Mouse (Mus musculus) stomach, embryonic 15.5 days (tissue): ENCODE results near the gene Mtcl1. TPM values are rescaled to one million over a fixed set of nuclear protein-coding genes. Genes with fewer than 3 reads are reported as not detected.

ENCODE experiments used
- ATAC-seq: fragments of 200-750 bp; cut with Nextera tagmentation; 2 replicates; pipeline ENCODE4 v1.8.0; 2017; ENCODE audit warnings: low read depth, moderate number of reproducible peaks, moderate TSS enrichment; ENCODE audit not compliant: insufficient read depth, low FRiP score
- H3K27ac ChIP-seq: fragments of 300-500 bp; sonication (generic); 2 replicates; pipeline ENCODE4 v1.5.1; 2015; ENCODE audit warnings: mild to moderate bottlenecking, inconsistent platforms
- H3K27me3 ChIP-seq: fragments of 300-500 bp; sonication (generic); replicated peaks from 2 replicates; pipeline ENCODE4 v1.6.1; 2015; ENCODE audit warnings: inconsistent platforms
- H3K36me3 ChIP-seq: fragments of 300-500 bp; sonication (generic); 2 replicates; pipeline ENCODE4 v1.6.1; 2015; ENCODE audit warnings: inconsistent platforms
- H3K4me1 ChIP-seq: fragments of 300-500 bp; sonication (generic); 2 replicates; pipeline ENCODE4 v1.6.1; 2015; ENCODE audit warnings: inconsistent platforms
- H3K4me2 ChIP-seq: fragments of 300-500 bp; sonication (generic); 2 replicates; pipeline ENCODE4 v1.6.1; 2015; ENCODE audit warnings: mild to moderate bottlenecking, inconsistent platforms
- H3K4me3 ChIP-seq: fragments of 300-500 bp; sonication (generic); replicated peaks from 2 replicates; pipeline ENCODE4 v1.5.1; 2015; ENCODE audit warnings: inconsistent platforms
- H3K9ac ChIP-seq: fragments of 300-500 bp; sonication (generic); 2 replicates; pipeline ENCODE4 v1.6.1; 2015; ENCODE audit warnings: inconsistent platforms
- H3K9me3 ChIP-seq: fragments of 300-500 bp; sonication (generic); 2 replicates; pipeline ENCODE4 v1.6.1; 2016; ENCODE audit warnings: inconsistent platforms
- WGBS: fragments of 180-500 bp; shearing (Covaris S2); methylation state at CpG from one replicate; pipeline ENCODE4 v1.1.7; 2015; 5-methylcytosine and 5-hydroxymethylcytosine counted together
- polyA plus RNA-seq: library from polyadenylated mRNA; unstranded; fragments of >200 nt; fragmentation: Nextera tagmentation; extraction: Ambion mirVana; gene quantifications from 2 replicates; pipeline ENCODE4 v1.2.1, GENCODE M21; 2015

The Mtcl1 gene
- polyA plus RNA-seq, 1 experiment from 2014 or later, result 6.1 TPM

DNA sequence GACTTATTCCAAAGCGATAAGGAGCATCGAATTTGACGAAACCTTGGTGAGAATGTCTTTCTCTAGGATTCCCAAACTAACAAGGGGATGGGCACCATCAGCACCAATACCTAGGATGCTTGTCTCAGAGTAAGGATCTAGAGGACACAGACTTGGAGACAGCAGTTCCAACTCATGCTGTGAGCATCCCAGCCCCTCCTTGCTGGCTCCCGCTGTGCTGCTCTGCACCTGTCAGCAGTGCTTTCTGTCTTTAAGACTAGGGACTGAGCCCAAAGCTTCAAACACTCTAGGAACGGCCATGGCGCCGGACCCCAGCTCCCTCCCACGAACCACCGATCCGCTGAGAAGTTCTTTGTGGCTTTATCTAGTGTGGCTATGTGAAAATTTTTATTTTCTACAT lies 114.0 kb downstream of the Mtcl1 start:
- H3K4me3 ChIP-seq, result no peak overlapping the region
- H3K27me3 ChIP-seq, result no peaks in the 10 kb centered on the region
- H3K9ac ChIP-seq, result no peak overlapping the region
- H3K4me1 ChIP-seq, result no peaks in the 10 kb centered on the region
- no peaks in the 10 kb centered on the region for H3K36me3 ChIP-seq
- H3K9me3 ChIP-seq, result no peaks in the 10 kb centered on the region
- no peak overlapping the region for H3K4me2 ChIP-seq
- ATAC-seq, result no peak
- no peak overlapping the region for H3K27ac ChIP-seq
- 91% methylated on average over 10 of the region's 10 CpGs for WGBS

DNA sequence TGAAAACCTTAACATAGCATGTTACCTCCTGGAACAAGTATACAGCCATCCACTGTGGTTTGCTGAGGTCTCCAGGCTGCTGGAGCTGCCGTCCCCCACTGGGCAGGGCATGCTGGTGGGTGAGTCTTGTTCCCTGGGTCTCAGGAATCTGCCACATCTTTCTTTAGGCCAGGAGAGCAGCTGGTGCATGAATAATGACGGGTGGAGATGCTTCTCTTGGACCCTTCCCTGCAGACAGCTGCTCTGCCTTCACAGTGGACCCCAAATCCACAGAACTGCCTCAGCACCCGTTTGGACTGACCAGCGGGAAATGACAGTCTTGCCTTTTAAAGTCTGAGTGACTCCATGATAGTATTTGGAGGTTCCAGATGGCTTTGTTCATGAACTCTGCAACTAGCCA lies 114.7 kb downstream of the Mtcl1 start:
- Histone ChIP-seq H3K36me3 (no peaks in the 10 kb centered on the region), H3K27me3 (no peaks in the 10 kb centered on the region), H3K9ac (no peak overlapping the region), H3K9me3 (no peaks in the 10 kb centered on the region), H3K4me2 (no peak overlapping the region), H3K4me1 (no peaks in the 10 kb centered on the region), H3K4me3 (no peak overlapping the region), H3K27ac (no peak overlapping the region)
- no peak for ATAC-seq
- 66% methylated on average over 4 of the region's 4 CpGs for WGBS

DNA sequence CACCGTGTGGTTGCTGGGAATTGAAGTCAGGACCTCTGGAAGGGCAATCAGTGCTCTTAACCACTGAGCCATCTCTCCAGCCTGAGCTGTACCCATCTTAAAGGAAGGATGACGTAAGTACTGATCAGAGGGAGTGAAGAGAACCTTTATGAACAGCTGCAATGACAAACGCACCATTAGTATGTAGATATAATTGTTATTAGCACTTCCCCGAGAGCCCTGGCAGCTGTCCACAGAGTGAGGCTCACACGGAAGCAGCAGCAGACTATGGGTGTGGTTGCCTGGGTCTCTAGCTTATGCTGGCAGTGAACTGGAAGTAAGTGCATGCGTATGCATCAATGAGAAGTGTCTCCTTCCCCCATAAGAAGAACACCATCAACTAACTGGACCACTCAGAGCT lies 118.3 kb downstream of the Mtcl1 start:
- no peak for ATAC-seq
- Histone ChIP-seq H3K27ac (no peak overlapping the region), H3K9me3 (no peaks in the 10 kb centered on the region), H3K36me3 (no peaks in the 10 kb centered on the region), H3K4me3 (no peak overlapping the region), H3K4me1 (no peaks in the 10 kb centered on the region), H3K4me2 (no peak overlapping the region), H3K9ac (no peak overlapping the region), H3K27me3 (no peaks in the 10 kb centered on the region)
- WGBS, result 51% methylated on average over 6 of the region's 6 CpGs

DNA sequence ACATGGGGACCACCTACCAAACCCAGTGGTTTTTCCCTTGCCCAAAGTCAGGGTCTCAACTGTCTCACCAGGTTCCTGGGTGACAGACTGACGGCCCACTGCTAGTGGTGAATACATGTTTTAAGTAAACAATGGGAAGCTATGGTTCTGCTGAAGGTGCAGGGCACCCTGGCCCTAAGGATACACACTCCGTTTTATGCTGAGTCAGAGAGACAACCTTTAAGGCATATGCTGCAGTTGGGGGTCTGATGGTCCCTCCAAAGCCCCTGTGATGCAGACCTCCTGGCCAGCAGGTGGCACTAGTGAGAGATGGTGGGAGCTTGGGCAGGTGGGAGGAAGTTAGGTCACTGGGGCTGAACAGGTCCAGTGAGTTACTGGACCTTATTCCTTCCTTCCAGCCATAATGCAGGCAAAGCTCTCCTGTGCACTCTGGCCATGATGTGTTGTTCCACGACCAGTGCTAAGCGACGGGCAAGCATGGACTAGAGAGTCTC lies 123.0 kb downstream of the Mtcl1 start:
- 85% methylated on average over 5 of the region's 5 CpGs for WGBS
- Histone ChIP-seq H3K27me3 (no peaks in the 10 kb centered on the region), H3K27ac (no peak overlapping the region), H3K36me3 (no peaks in the 10 kb centered on the region), H3K4me2 (no peak overlapping the region), H3K9ac (no peak overlapping the region), H3K4me1 (no peaks in the 10 kb centered on the region), H3K4me3 (no peak overlapping the region), H3K9me3 (no peaks in the 10 kb centered on the region)
- ATAC-seq, result no peak

DNA sequence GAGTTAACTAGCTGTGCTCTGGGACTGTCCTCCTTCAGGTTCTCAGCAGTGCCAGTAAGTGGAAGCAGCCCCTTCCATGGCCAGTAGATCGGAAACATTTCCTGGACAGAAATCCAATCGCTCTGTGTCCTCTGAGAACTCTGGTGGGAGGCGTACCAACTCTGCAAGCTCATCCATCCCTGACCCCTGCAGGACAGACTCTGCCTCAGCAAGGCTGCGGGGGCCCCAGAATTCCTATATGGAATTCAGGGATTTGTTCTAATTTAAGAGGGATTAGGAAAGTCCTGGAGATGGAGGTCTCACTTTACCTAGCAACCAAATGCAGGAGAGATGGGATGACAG lies 123.4 kb downstream of the Mtcl1 start:
- H3K4me3 ChIP-seq, result no peak overlapping the region
- 74% methylated on average over 4 of the region's 4 CpGs for WGBS
- no peak overlapping the region for H3K27ac ChIP-seq

DNA sequence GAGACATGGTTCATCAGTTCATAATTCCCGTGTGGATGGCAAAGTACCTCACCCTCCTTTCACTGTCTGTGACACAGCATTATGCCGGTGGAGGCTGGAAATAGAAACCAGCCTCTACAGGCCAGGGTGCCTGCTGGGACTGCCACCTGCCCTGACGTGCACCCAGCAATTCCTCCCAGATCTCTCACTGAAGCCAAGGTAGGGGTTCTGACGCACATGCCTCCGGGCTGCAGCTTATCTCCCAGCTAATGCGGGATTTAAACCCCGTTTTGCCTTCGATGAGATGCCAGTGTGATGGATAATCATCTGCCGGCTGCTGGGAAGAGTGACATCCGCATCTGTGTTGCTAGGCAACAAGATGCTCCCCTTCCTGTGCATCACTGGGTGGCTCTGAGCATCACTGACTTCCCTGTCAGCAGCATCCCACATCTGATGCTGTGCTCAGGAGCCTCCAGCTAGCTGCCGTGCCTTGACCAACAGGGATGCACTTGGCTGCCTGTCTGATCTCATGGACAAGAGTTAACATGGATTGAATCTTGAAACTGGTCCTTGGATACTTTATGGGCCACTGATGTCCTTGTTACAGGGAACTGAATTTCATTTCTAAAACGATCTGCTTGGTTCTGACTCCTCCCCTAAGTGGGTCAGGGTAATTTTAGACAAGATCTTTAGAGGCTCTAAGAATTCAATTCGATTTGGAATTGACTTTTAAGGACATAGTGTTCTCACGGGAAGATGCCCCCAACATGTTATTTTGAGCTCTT lies 123.9 kb downstream of the Mtcl1 start:
- H3K27me3 ChIP-seq, result no peaks in the 10 kb centered on the region
- no peak for ATAC-seq
- no peak overlapping the region for H3K4me2 ChIP-seq
- no peak overlapping the region for H3K9ac ChIP-seq
- 55% methylated on average over 14 of the region's 14 CpGs for WGBS
- H3K4me1 ChIP-seq, result no peaks in the 10 kb centered on the region
- H3K36me3 ChIP-seq, result no peaks in the 10 kb centered on the region
- H3K4me3 ChIP-seq, result no peak overlapping the region
- no peak overlapping the region for H3K27ac ChIP-seq
- no peaks in the 10 kb centered on the region for H3K9me3 ChIP-seq

More for the DNA sequence above, 123.4 kb downstream of the Mtcl1 start:
- H3K27me3 ChIP-seq, result no peaks in the 10 kb centered on the region
- H3K9me3 ChIP-seq, result no peaks in the 10 kb centered on the region
- H3K9ac ChIP-seq, result no peak overlapping the region
- H3K4me1 ChIP-seq, result no peaks in the 10 kb centered on the region
- H3K4me2 ChIP-seq, result no peak overlapping the region
- no peaks in the 10 kb centered on the region for H3K36me3 ChIP-seq
- no peak for ATAC-seq

DNA sequence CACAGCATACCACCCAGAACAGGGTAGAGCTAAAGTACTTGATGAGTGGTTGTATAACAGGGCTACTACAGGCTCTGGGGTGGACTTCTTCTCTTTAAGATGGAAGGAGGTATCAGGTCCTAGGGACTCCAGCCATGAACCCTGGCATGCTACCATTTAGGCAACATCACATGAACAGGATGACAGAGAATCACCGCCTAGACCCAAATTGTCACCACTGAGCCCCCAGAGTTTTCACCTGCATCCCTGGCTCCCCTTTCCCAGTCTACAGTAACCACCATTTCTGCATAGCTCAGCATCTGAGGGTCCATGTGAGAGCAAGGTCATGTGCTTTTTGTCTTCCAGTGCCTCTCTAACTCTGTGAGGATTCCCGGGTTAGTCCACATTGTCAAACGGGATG lies 124.7 kb downstream of the Mtcl1 start:
- Histone ChIP-seq H3K27me3 (no peaks in the 10 kb centered on the region), H3K9ac (no peak overlapping the region), H3K4me2 (no peak overlapping the region), H3K4me3 (no peak overlapping the region), H3K4me1 (no peaks in the 10 kb centered on the region), H3K36me3 (no peaks in the 10 kb centered on the region), H3K9me3 (no peaks in the 10 kb centered on the region), H3K27ac (no peak overlapping the region)
- WGBS, result 73% methylated on average over 3 of the region's 3 CpGs
- ATAC-seq, result no peak

DNA sequence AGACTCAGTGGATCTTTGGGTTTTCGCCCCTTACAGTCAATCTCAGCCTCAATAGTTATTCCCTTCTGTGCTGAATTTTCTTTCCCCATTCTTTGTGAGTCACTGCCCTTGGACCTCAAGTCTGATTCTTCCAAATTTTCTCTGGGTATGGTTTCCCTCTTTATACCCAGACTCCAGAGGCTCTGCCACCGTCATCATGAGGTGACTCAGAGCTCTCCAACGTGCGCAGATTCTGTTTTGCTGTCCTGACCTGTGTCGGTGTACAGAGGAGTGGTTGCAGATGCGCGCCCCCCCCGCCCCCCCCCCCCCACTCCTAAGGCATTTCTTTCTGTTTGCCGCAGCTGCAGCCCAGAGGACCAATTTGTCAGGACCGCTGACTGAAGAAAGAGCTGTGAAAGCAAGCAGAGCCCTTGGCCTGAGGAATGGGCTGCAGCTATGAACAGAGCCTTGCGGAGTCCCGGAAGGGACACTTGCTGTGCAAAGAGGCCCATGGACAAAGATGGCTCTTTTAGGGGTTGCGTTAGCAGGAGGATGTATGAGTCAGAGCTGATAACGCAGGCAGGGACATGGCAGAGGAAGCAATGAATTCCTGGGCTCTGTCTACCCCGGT lies 126.8 kb downstream of the Mtcl1 start:
- WGBS, result 52% methylated on average over 15 of the region's 15 CpGs
- H3K9ac ChIP-seq, result no peak overlapping the region
- H3K27me3 ChIP-seq, result no peaks in the 10 kb centered on the region
- H3K4me1 ChIP-seq, result no peaks in the 10 kb centered on the region
- H3K27ac ChIP-seq, result no peak overlapping the region
- no peak for ATAC-seq
- no peak overlapping the region for H3K4me2 ChIP-seq
- H3K9me3 ChIP-seq, result no peaks in the 10 kb centered on the region
- H3K36me3 ChIP-seq, result no peaks in the 10 kb centered on the region
- H3K4me3 ChIP-seq, result no peak overlapping the region

DNA sequence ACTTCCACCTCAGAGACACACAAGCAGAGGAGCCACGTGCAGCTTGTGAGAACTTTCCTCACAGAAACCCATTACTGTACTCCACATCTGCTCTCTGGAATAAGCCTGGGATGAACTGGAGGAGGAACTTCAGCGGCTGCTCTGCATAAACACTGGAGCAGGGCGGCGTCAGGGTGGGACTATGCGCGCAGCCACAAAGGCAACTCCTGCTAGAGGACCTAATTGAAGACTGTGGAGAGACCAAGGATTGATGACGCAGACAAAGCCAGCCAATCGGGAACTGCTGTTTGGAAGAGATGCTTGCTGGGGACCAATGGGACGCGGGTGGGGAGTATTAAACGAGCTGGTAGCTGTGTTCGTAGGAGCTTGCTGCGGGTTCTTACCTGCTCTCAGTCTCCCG lies 127.6 kb downstream of the Mtcl1 start:
- no peak overlapping the region for H3K9ac ChIP-seq
- WGBS, result 61% methylated on average over 14 of the region's 14 CpGs
- no peak overlapping the region for H3K27ac ChIP-seq
- ATAC-seq, result no peak; the same call in 1 of the 2 replicates
- no peak overlapping the region for H3K4me2 ChIP-seq
- H3K9me3 ChIP-seq, result no peaks in the 10 kb centered on the region
- H3K4me3 ChIP-seq, result no peak overlapping the region
- H3K27me3 ChIP-seq, result no peaks in the 10 kb centered on the region
- no peaks in the 10 kb centered on the region for H3K4me1 ChIP-seq
- no peaks in the 10 kb centered on the region for H3K36me3 ChIP-seq

DNA sequence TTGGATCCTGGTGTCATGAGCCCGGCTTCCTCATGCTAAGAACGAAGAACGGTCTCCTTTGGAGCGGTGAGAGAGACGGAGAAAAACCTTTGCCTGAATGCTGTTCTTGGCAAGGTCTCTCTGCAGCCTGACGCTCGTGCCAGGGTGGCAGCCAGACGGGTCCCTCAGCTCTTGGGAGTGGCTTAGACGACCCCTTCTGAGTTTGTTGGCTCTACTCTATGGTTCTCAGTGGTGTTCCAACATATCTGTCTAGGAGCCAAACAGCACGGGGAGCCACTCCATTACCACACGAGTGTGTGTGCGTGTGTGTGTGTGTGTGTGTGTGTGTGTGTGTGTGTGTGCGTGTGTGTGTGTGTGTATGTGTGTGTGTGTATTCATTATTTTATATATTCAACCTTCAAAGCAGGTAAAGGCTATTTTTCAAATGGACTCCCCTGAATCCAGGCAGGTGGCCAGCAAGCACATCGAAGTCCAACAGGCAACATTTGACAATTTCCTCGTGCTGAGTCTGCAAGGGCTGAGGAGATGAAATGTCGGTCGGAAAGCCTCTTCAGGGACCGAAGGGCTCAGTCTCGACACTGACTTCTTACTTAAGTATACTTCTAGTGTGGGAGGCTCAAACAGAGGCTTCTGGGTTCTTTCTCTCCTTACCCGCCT lies 128.7 kb downstream of the Mtcl1 start:
- no peak overlapping the region for H3K4me3 ChIP-seq
- H3K27me3 ChIP-seq, result no peaks in the 10 kb centered on the region
- no peak for ATAC-seq
- no peaks in the 10 kb centered on the region for H3K4me1 ChIP-seq
- H3K9me3 ChIP-seq, result no peaks in the 10 kb centered on the region
- no peak overlapping the region for H3K4me2 ChIP-seq
- H3K9ac ChIP-seq, result no peak overlapping the region
- no peak overlapping the region for H3K27ac ChIP-seq
- H3K36me3 ChIP-seq, result no peaks in the 10 kb centered on the region
- WGBS, result 69% methylated on average over 20 of the region's 20 CpGs

DNA sequence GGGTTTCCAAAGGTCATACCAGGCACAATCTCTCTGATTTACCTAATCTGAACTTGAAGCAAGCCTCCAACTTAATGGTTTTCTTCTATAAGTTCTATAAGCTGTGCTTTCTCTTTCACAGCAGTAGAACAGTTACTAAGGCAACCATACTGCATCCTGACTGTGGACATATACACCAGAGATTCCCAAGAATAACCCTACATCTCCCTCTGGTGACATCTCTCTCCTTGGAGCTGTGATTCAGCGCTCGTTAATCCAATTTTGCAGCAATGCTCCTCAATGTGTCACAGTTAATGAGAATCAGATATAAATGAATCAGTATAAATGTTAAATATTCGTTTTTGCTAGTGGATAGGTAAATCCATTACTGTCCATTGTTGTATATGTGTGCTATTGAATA lies 131.5 kb downstream of the Mtcl1 start:
- Histone ChIP-seq H3K36me3 (no peaks in the 10 kb centered on the region), H3K4me1 (peaks cover 8% of the 10 kb centered on the region; the same call in 1 of the 2 replicates), H3K4me2 (no peak overlapping the region), H3K9ac (no peak overlapping the region), H3K27me3 (no peaks in the 10 kb centered on the region), H3K27ac (no peak overlapping the region), H3K4me3 (no peak overlapping the region), H3K9me3 (no peaks in the 10 kb centered on the region)
- ATAC-seq, result no peak
- 90% methylated on average over 3 of the region's 3 CpGs for WGBS

DNA sequence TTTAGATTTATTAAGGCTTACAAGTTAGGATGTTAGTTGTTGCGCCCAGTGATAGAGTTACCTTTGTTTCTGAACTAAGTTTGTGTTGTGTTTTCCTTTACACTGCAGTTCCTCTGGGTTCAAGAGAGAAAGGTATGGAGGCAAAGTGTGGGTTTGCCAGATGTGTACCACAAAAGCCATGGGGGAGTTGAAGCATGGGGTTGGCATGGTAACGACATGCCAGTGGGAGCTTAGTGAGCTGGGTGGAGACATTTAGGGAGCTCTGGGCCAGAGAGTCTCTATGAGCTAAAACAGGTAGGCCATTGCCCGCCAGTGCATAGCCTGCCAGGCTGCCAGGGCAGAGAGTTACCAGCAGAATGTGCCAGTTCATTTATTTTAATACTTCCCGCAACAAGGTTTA lies 132.0 kb downstream of the Mtcl1 start:
- Histone ChIP-seq H3K4me2 (no peak overlapping the region), H3K27me3 (no peaks in the 10 kb centered on the region), H3K9me3 (no peaks in the 10 kb centered on the region), H3K9ac (no peak overlapping the region), H3K27ac (no peak overlapping the region), H3K36me3 (no peaks in the 10 kb centered on the region), H3K4me1 (peaks cover 8% of the 10 kb centered on the region; the same call in 1 of the 2 replicates), H3K4me3 (no peak overlapping the region)
- ATAC-seq, result no peak
- 88% methylated on average over 4 of the region's 4 CpGs for WGBS
